Mouse (Mus musculus): Measurements from ENCODE around the gene Plxnb2. TPM values are rescaled to one million over a fixed set of nuclear protein-coding genes. Genes with fewer than 3 reads are reported as not detected.

Plxnb2 gene
- polyA plus RNA-seq, 1 experiment, result 376 TPM

- Histone ChIP-seq H3K27me3 (ENCODE audit: control insufficient read depth, insufficient read depth, low read length) (peaks cover 27% of the 10 kb centered on the region), H3K4me3 (ENCODE audit: low read depth, low read length) (no peak overlapping the region), H3K36me3 (ENCODE audit: control insufficient read depth, insufficient read depth, low read length) (no peaks in the 10 kb centered on the region), H3K4me1 (ENCODE audit: control insufficient read depth, insufficient read depth, insufficient read length, low read length) (peaks cover 4% of the 10 kb centered on the region), H3K27ac (ENCODE audit: insufficient read depth, low read depth, low read length) (no peak overlapping the region)
- TF ChIP-seq POLR2A (IDR thresholded peaks at IDR 0.05; ENCODE audit: low read depth, low read length) (no peak), CTCF (IDR thresholded peaks at IDR 0.05; ENCODE audit: extremely low read depth, insufficient read length, insufficient replicate concordance, low read depth, low read length) (no peak)
- 90% methylated on average over 6 of the region's 6 CpGs for WGBS
These were observed 42.1 kb downstream of the Plxnb2 start for GRCm38 (mm10) chr15:89138531-89138930.

- peaks cover 27% of the 10 kb centered on the region for H3K27me3 ChIP-seq (ENCODE audit: control insufficient read depth, insufficient read depth, low read length)
- TF ChIP-seq POLR2A (IDR thresholded peaks at IDR 0.05; ENCODE audit: low read depth, low read length) (no peak), CTCF (IDR thresholded peaks at IDR 0.05; ENCODE audit: extremely low read depth, insufficient read length, insufficient replicate concordance, low read depth, low read length) (no peak)
- 75% methylated on average over 7 of the region's 7 CpGs for WGBS
- no peak overlapping the region for H3K4me3 ChIP-seq (ENCODE audit: low read depth, low read length)
- H3K27ac ChIP-seq (ENCODE audit: insufficient read depth, low read depth, low read length), result no peak overlapping the region
- H3K4me1 ChIP-seq (ENCODE audit: control insufficient read depth, insufficient read depth, insufficient read length, low read length), result peaks cover 4% of the 10 kb centered on the region
- no peaks in the 10 kb centered on the region for H3K36me3 ChIP-seq (ENCODE audit: control insufficient read depth, insufficient read depth, low read length)
These were observed 42.6 kb downstream of the Plxnb2 start for GRCm38 (mm10) chr15:89138046-89138405.

- 72% methylated on average over 11 of the region's 11 CpGs for WGBS
- H3K27ac ChIP-seq (ENCODE audit: insufficient read depth, low read depth, low read length), result no peak overlapping the region
- H3K27me3 ChIP-seq (ENCODE audit: control insufficient read depth, insufficient read depth, low read length), result peaks cover 27% of the 10 kb centered on the region
- TF ChIP-seq CTCF (IDR thresholded peaks at IDR 0.05; ENCODE audit: extremely low read depth, insufficient read length, insufficient replicate concordance, low read depth, low read length), result no peak
- no peak for TF ChIP-seq POLR2A (IDR thresholded peaks at IDR 0.05; ENCODE audit: low read depth, low read length)
- no peak overlapping the region for H3K4me3 ChIP-seq (ENCODE audit: low read depth, low read length)
- peaks cover 4% of the 10 kb centered on the region for H3K4me1 ChIP-seq (ENCODE audit: control insufficient read depth, insufficient read depth, insufficient read length, low read length)
- no peaks in the 10 kb centered on the region for H3K36me3 ChIP-seq (ENCODE audit: control insufficient read depth, insufficient read depth, low read length)
These were observed 43.1 kb downstream of the Plxnb2 start for GRCm38 (mm10) chr15:89137378-89138045.

- 86% methylated on average over 5 of the region's 5 CpGs for WGBS
- H3K4me1 ChIP-seq (ENCODE audit: control insufficient read depth, insufficient read depth, insufficient read length, low read length), result peaks cover 4% of the 10 kb centered on the region
- no peak overlapping the region for H3K27ac ChIP-seq (ENCODE audit: insufficient read depth, low read depth, low read length)
These were observed 44.0 kb downstream of the Plxnb2 start for GRCm38 (mm10) chr15:89136461-89137155.

GRCm38 (mm10) chr15:89131316-89131715 lies 49.3 kb downstream of the Plxnb2 start:
- Histone ChIP-seq H3K36me3 (ENCODE audit: control insufficient read depth, insufficient read depth, low read length) (no peaks in the 10 kb centered on the region), H3K4me3 (ENCODE audit: low read depth, low read length) (no peak overlapping the region), H3K4me1 (ENCODE audit: control insufficient read depth, insufficient read depth, insufficient read length, low read length) (peaks cover 10% of the 10 kb centered on the region; the same call in 1 of the 2 replicates), H3K27me3 (ENCODE audit: control insufficient read depth, insufficient read depth, low read length) (no peaks in the 10 kb centered on the region), H3K27ac (ENCODE audit: insufficient read depth, low read depth, low read length) (no peak overlapping the region)
- 75% methylated on average over 3 of the region's 3 CpGs for WGBS
- TF ChIP-seq CTCF (IDR thresholded peaks at IDR 0.05; ENCODE audit: extremely low read depth, insufficient read length, insufficient replicate concordance, low read depth, low read length), result no peak
- TF ChIP-seq POLR2A (IDR thresholded peaks at IDR 0.05; ENCODE audit: low read depth, low read length), result no peak

More at GRCm38 (mm10) chr15:89136461-89137155, 44.0 kb downstream of the Plxnb2 start:
- Histone ChIP-seq H3K27me3 (ENCODE audit: control insufficient read depth, insufficient read depth, low read length) (peaks cover 24% of the 10 kb centered on the region), H3K36me3 (ENCODE audit: control insufficient read depth, insufficient read depth, low read length) (no peaks in the 10 kb centered on the region), H3K4me3 (ENCODE audit: low read depth, low read length) (no peak overlapping the region)
- TF ChIP-seq CTCF (IDR thresholded peaks at IDR 0.05; ENCODE audit: extremely low read depth, insufficient read length, insufficient replicate concordance, low read depth, low read length), result no peak
- TF ChIP-seq POLR2A (IDR thresholded peaks at IDR 0.05; ENCODE audit: low read depth, low read length), result no peak

GRCm38 (mm10) chr15:89130245-89130644 lies 50.3 kb downstream of the Plxnb2 start:
- TF ChIP-seq POLR2A (IDR thresholded peaks at IDR 0.05; ENCODE audit: low read depth, low read length) (no peak), CTCF (IDR thresholded peaks at IDR 0.05; ENCODE audit: extremely low read depth, insufficient read length, insufficient replicate concordance, low read depth, low read length) (no peak)
- Histone ChIP-seq H3K27ac (ENCODE audit: insufficient read depth, low read depth, low read length) (no peak overlapping the region), H3K36me3 (ENCODE audit: control insufficient read depth, insufficient read depth, low read length) (no peaks in the 10 kb centered on the region), H3K4me3 (ENCODE audit: low read depth, low read length) (no peak overlapping the region), H3K27me3 (ENCODE audit: control insufficient read depth, insufficient read depth, low read length) (no peaks in the 10 kb centered on the region), H3K4me1 (ENCODE audit: control insufficient read depth, insufficient read depth, insufficient read length, low read length) (peaks cover 10% of the 10 kb centered on the region; the same call in 1 of the 2 replicates)

Data from small intestine, adult 2 months (tissue).